Mouse (Mus musculus) stomach, embryonic 15.5 days (tissue): ENCODE measurements at regions not wholly inside any gene's neighbourhood (a gene's known extent, or its start where the extent isn't known, plus 50 kb on each side); places are given as distances from the start of the nearest gene placed in this dataset.
A peak's percentile ranks its signal among the peaks of the same experiment; 100 is the strongest.

Experiments used
- ATAC-seq: fragments of 200-750 bp; cut with Nextera tagmentation; 2 replicates; pipeline ENCODE4 v1.8.0; 2017; ENCODE audit warnings: low read depth, moderate number of reproducible peaks, moderate TSS enrichment; ENCODE audit not compliant: insufficient read depth, low FRiP score
- H3K27ac ChIP-seq: fragments of 300-500 bp; sonication (generic); 2 replicates; pipeline ENCODE4 v1.5.1; 2015; ENCODE audit warnings: mild to moderate bottlenecking, inconsistent platforms
- H3K27me3 ChIP-seq: fragments of 300-500 bp; sonication (generic); replicated peaks from 2 replicates; pipeline ENCODE4 v1.6.1; 2015; ENCODE audit warnings: inconsistent platforms
- H3K36me3 ChIP-seq: fragments of 300-500 bp; sonication (generic); 2 replicates; pipeline ENCODE4 v1.6.1; 2015; ENCODE audit warnings: inconsistent platforms
- H3K4me1 ChIP-seq: fragments of 300-500 bp; sonication (generic); 2 replicates; pipeline ENCODE4 v1.6.1; 2015; ENCODE audit warnings: inconsistent platforms
- H3K4me2 ChIP-seq: fragments of 300-500 bp; sonication (generic); 2 replicates; pipeline ENCODE4 v1.6.1; 2015; ENCODE audit warnings: mild to moderate bottlenecking, inconsistent platforms
- H3K4me3 ChIP-seq: fragments of 300-500 bp; sonication (generic); replicated peaks from 2 replicates; pipeline ENCODE4 v1.5.1; 2015; ENCODE audit warnings: inconsistent platforms
- H3K9ac ChIP-seq: fragments of 300-500 bp; sonication (generic); 2 replicates; pipeline ENCODE4 v1.6.1; 2015; ENCODE audit warnings: inconsistent platforms
- H3K9me3 ChIP-seq: fragments of 300-500 bp; sonication (generic); 2 replicates; pipeline ENCODE4 v1.6.1; 2016; ENCODE audit warnings: inconsistent platforms
- WGBS: fragments of 180-500 bp; shearing (Covaris S2); methylation state at CpG from one replicate; pipeline ENCODE4 v1.1.7; 2015; 5-methylcytosine and 5-hydroxymethylcytosine counted together

DNA sequence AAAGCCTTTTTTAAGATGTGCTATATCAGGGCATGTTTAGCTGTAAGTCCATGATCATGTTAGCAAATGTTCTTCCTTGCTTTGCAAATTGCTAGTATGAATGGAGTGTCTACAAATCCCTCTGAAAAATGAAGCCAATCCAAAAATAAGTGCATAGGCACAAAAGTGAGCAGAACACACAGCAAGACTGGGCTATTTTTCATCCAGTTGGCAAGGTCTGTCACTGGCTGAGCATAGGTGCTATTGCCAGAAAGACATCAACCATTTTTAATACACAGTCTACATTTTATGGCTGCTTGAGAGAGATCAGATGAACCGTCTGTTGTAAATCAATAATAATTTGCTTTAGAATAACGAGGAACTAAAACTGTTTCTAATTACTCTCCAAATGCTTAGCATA lies 227.3 kb upstream of the Jag1 start:
- Histone ChIP-seq H3K27me3 (no peaks in the 10 kb centered on the region), H3K36me3 (no peaks in the 10 kb centered on the region), H3K4me1 (no peaks in the 10 kb centered on the region), H3K27ac (no peak overlapping the region), H3K4me2 (no peak overlapping the region), H3K9me3 (no peaks in the 10 kb centered on the region), H3K9ac (no peak overlapping the region), H3K4me3 (no peak overlapping the region)
- ATAC-seq: no peak
- WGBS: 60% methylated on average over 2 of the region's 2 CpGs

DNA sequence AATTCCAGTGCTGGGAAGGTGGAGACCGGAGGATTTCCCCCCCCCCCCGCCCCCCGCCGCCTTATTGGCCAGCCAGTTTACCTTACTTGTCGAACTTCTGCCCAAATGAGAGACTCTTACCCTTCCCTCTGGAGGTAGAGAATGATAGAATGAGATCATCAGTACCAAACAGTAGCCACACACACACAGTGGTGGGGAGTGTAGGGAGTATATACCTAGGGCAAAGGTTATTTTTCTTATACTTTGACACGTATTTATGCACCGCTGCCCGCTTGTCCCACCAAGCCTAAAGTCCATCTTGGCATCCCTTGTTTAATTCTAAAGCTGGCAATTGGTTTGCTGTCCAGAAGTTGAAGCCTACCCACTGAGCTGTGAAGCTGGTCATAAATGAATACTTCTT lies 213.6 kb upstream of the Jag1 start:
- Histone ChIP-seq H3K4me1 (no peaks in the 10 kb centered on the region), H3K9me3 (no peaks in the 10 kb centered on the region), H3K4me3 (no peak overlapping the region), H3K36me3 (no peaks in the 10 kb centered on the region), H3K9ac (no peak overlapping the region), H3K27me3 (no peaks in the 10 kb centered on the region), H3K4me2 (no peak overlapping the region), H3K27ac (no peak overlapping the region)
- ATAC-seq: no peak
- WGBS: 87% methylated on average over 8 of the region's 8 CpGs

DNA sequence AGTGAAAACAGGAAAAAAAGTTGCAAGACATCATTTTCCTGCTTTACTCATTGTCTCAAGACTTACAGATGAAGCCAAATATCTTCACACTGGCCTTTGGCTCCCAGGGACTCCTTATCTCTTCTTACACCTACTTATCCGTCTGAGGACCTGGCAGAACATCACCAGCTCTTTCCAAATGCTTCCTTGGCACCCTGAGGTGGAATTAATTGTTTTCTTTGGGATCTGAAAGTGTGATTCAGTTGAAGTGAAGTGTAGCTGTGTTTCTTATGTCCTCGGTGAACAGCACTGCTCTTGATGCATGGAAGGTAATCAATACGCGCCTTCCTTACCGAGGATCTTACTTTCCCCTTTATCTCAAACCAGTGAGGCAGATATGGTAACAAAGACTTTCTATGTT lies 207.0 kb upstream of the Jag1 start:
- ATAC-seq: no peak
- H3K36me3 ChIP-seq: no peaks in the 10 kb centered on the region
- H3K4me3 ChIP-seq: no peak overlapping the region
- 69% methylated on average over 5 of the region's 5 CpGs for WGBS
- no peak overlapping the region for H3K4me2 ChIP-seq
- H3K4me1 ChIP-seq: no peaks in the 10 kb centered on the region
- no peak overlapping the region for H3K9ac ChIP-seq
- no peaks in the 10 kb centered on the region for H3K27me3 ChIP-seq
- H3K9me3 ChIP-seq: no peaks in the 10 kb centered on the region
- no peak overlapping the region for H3K27ac ChIP-seq

DNA sequence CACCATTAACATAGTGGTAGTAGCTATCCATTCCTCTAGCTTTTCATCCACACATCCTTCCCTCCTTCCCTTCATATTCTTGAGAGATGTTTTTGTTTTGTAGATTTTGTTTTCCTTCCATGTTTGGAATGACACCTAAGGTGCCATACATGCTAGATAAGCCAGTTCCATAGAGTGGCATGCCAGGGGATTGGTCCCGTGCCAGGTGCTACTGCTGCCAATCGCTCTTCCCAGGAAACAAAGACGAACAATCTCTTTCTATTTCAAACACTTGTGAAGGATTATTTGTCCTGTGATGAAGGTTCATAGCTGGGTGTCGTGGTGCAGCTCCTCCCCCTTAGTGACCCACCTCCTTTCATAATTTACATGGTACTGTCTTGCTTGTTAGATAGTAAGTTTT lies 194.1 kb upstream of the Jag1 start:
- H3K4me1 ChIP-seq: no peaks in the 10 kb centered on the region
- H3K9me3 ChIP-seq: no peaks in the 10 kb centered on the region
- no peak overlapping the region for H3K4me3 ChIP-seq
- H3K9ac ChIP-seq: no peak overlapping the region
- 78% methylated on average over 4 of the region's 4 CpGs for WGBS
- H3K27ac ChIP-seq: no peak overlapping the region
- ATAC-seq: no peak
- no peaks in the 10 kb centered on the region for H3K27me3 ChIP-seq
- no peaks in the 10 kb centered on the region for H3K36me3 ChIP-seq
- no peak overlapping the region for H3K4me2 ChIP-seq

DNA sequence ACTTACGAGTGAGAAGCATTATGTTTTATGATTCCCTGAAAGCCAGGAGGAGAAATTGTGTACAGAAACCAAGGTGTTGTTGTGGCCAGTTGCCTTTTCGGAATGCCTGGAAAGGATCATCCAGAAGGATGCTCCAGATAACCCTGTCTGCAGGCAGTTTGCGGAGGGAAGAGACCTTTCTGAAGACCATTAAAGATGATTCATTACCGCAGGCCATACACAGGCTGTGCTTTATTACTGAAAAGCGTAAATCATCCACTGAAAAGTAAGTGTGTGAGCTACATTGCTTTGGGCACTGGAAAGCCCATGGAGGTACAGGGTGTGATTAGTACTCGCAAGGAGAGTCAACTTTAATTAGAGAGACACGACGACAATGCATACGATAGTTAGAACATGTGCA lies 191.7 kb upstream of the Jag1 start:
- Histone ChIP-seq H3K9ac (no peak overlapping the region), H3K4me3 (no peak overlapping the region), H3K36me3 (no peaks in the 10 kb centered on the region), H3K27me3 (no peaks in the 10 kb centered on the region), H3K4me1 (no peaks in the 10 kb centered on the region), H3K27ac (no peak overlapping the region), H3K4me2 (no peak overlapping the region), H3K9me3 (no peaks in the 10 kb centered on the region)
- WGBS: 70% methylated on average over 9 of the region's 9 CpGs
- ATAC-seq: no peak

DNA sequence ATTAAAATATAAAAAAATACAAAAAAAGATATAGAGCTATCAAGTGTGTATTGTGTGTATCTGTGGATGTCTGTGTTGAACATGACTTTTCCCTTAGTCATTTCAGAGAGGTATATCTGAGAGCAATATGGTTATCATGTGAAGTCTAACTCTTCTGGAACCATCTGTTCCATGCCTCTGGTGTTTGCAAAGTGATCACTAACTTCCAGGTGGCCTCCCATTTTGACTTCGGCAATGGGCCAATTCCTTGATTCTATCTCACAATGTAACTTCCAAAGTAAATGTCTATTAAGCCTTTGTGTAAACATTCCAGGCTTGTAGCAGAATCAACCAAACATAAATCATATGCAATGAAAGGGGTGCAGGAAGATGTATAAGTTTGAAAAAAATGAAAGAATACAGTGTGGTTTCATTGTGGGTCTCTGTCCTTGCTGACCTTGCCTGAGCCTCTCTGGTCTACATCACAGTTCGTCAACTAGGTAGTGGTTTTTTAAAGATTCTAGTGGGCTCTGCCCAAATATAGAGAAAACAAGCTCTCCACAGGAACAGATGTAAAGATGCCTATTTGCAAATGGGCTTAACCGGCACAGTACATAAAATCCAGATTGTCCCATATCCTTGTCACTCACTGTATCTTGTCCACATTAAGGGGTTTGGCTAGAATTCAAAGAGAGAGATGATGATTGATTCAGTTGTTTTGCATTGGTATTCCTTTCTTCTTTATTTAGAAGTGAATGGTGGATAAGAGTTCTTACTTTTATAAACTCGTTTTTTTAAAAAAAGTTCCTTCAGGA lies 185.2 kb upstream of the Jag1 start:
- 28% methylated on average over 4 of the region's 4 CpGs for WGBS

DNA sequence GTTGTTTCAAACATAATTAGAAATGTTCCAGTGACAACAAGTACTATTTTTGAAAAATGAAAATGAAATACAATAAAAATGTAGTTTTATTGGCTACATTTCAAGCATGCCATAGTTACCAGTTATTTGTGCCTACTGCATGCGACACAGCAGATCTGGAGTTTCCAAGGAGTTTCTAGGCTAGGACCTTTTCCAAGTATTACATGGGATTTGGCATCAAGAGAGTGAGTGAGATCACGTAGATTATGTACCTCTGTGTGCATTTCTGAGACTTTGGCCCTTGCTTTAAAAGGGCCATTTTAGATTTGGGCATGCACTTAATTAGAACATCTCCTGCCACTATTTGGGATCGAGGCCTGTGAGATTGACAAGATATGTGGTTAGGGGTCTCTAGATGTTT lies 172.8 kb upstream of the Jag1 start:
- Histone ChIP-seq H3K4me3 (no peak overlapping the region), H3K27me3 (no peaks in the 10 kb centered on the region), H3K4me2 (no peak overlapping the region), H3K4me1 (no peaks in the 10 kb centered on the region), H3K9me3 (no peaks in the 10 kb centered on the region), H3K9ac (no peak overlapping the region), H3K27ac (no peak overlapping the region), H3K36me3 (no peaks in the 10 kb centered on the region)
- ATAC-seq: no peak
- WGBS: 77% methylated on average over 3 of the region's 3 CpGs

More for the DNA sequence above, 185.2 kb upstream of the Jag1 start:
- H3K9me3 ChIP-seq: no peaks in the 10 kb centered on the region
- H3K4me2 ChIP-seq: no peak overlapping the region
- no peaks in the 10 kb centered on the region for H3K27me3 ChIP-seq
- H3K36me3 ChIP-seq: no peaks in the 10 kb centered on the region
- H3K4me3 ChIP-seq: no peak overlapping the region
- no peak for ATAC-seq
- H3K27ac ChIP-seq: no peak overlapping the region
- no peaks in the 10 kb centered on the region for H3K4me1 ChIP-seq
- no peak overlapping the region for H3K9ac ChIP-seq

DNA sequence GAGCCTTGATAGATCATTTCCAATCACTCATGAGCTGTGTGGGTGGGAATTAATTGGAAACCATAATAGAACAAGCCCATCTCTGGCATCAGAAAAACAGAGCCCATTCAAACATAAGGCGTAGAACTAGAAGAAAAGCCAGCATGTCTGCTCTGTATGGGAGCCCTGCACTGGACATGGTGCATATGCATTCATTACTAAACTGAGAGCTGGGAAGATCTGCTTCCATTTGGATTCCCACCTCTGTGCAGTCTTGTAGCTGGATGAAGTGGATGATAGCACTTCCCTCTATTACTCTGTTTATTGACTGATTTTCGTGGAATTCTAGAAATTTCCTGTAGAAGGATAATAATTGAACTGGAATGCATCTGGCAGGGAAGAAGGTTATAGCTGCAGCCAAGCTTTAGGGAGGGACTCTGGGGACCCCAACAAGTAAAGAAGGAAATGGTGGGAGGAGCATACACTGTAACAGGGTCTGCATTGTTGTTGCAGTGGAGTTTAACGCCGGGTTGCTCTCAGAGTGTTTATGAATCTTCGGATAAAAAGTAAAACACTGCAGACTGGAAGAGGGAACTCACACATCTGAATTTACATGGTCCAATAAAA lies 155.2 kb upstream of the Jag1 start:
- 0 out of 2 replicates have a peak, but pooled peaks have one; percentile 27 for ATAC-seq
- no peaks in the 10 kb centered on the region for H3K36me3 ChIP-seq
- H3K27me3 ChIP-seq: no peaks in the 10 kb centered on the region
- H3K27ac ChIP-seq: no peak overlapping the region
- no peak overlapping the region for H3K4me3 ChIP-seq
- no peaks in the 10 kb centered on the region for H3K9me3 ChIP-seq
- 38% methylated on average over 5 of the region's 5 CpGs for WGBS
- H3K9ac ChIP-seq: no peak overlapping the region
- H3K4me1 ChIP-seq: no peaks in the 10 kb centered on the region
- H3K4me2 ChIP-seq: no peak overlapping the region

DNA sequence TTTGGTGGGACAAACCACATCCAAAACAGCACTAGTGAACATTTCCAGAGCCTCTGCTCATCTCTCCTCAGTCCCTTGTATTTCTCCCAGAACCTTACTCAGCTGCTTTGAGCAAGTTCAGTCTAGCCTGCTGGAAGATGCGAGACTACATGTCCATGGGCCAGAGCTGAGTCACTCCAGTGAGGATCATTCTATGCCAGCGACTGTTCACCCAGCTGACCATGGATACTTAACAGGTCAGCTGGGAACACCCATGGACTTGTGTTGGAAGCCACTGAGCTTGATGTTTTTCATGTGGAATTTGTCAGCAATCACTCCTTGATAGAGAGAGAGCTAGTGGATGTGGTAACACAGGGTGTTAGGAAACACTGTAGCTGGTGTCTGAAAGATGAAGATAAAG lies 146.5 kb upstream of the Jag1 start:
- Histone ChIP-seq H3K27me3 (no peaks in the 10 kb centered on the region), H3K27ac (no peak overlapping the region), H3K9me3 (no peaks in the 10 kb centered on the region), H3K4me1 (no peaks in the 10 kb centered on the region), H3K4me2 (no peak overlapping the region), H3K4me3 (no peak overlapping the region), H3K9ac (no peak overlapping the region), H3K36me3 (no peaks in the 10 kb centered on the region)
- ATAC-seq: no peak
- 80% methylated on average over 2 of the region's 2 CpGs for WGBS

DNA sequence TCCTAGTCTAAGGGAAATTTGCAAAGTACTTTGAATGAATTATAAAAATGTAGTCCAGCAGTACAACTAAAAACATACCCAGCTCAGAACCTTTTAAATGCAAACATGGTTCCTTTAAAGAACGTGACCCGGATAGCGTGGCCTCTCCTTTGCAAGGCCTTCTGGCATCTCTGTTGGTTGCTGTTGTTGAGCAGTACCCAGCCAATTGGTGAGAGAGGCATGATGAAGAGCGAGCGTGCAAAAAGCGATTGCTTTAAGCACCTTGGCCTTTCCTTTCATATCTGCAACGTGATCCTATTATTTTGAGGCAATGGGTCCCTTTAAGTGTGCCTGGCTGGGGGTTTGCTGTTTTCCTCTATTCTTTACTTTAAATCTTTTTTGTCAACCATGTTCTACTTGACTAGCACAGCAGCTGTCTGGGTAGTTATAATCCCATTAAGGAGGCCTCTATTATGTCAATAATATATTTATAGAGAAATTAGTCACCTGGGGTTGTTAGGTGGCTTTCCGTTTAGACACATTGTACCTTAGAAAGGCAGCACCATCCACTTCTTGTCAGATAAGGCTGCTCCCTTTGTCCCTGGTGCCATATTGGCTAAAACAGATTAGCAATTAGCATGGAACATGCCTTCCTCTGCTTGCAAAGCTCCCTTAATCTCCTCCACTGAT lies 141.5 kb upstream of the Jag1 start:
- Histone ChIP-seq H3K9me3 (no peaks in the 10 kb centered on the region), H3K27me3 (no peaks in the 10 kb centered on the region), H3K27ac (no peak overlapping the region), H3K9ac (no peak overlapping the region), H3K4me3 (no peak overlapping the region), H3K4me1 (no peaks in the 10 kb centered on the region), H3K36me3 (no peaks in the 10 kb centered on the region), H3K4me2 (no peak overlapping the region)
- no peak for ATAC-seq
- WGBS: 91% methylated on average over 8 of the region's 8 CpGs

DNA sequence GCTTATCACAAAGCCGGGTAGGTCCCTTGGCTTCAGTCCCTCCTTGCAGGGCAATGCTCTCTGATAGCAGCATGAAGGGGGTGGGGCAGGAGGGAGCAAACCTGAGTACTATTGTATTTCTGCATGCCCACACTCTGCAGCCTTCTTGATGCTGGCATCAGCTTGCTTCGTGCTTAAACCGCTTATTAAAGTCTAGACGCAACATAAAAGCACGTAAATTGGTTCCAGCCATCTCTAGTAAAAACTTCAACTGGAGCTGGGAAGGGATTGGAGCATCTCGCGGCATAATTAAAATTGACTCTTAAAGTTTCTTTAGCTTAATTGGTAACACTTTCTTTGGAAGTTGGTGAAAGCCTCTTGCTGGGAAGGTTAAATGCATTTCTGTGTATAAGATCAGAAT lies 131.5 kb upstream of the Jag1 start:
- Histone ChIP-seq H3K27me3 (no peaks in the 10 kb centered on the region), H3K27ac (no peak overlapping the region), H3K4me2 (no peak overlapping the region), H3K36me3 (no peaks in the 10 kb centered on the region), H3K9ac (no peak overlapping the region), H3K9me3 (no peaks in the 10 kb centered on the region), H3K4me1 (no peaks in the 10 kb centered on the region), H3K4me3 (no peak overlapping the region)
- WGBS: 60% methylated on average over 7 of the region's 7 CpGs
- no peak for ATAC-seq

DNA sequence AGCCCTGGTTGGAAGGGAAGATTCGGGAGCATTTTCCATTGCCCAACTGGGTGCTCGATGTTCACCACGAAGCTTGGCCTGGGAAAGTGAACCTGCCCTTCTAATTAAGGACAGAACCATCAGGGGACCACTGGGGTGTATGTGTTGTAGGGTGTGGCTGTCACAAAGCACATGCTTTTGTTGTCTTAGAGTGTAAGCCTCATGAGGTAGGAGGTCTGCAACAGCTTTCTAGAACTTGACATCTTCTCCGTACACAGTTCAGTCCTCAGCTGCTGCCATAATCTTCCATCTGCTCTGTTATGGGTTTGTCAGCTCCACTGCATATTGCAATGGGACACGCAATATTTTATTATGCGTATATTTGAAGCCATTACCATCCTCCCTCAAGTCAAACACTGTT lies 127.9 kb upstream of the Jag1 start:
- WGBS: 78% methylated on average over 6 of the region's 6 CpGs
- H3K27ac ChIP-seq: no peak overlapping the region
- no peak overlapping the region for H3K4me3 ChIP-seq
- no peak overlapping the region for H3K9ac ChIP-seq
- no peaks in the 10 kb centered on the region for H3K4me1 ChIP-seq
- ATAC-seq: no peak
- no peaks in the 10 kb centered on the region for H3K27me3 ChIP-seq
- H3K36me3 ChIP-seq: no peaks in the 10 kb centered on the region
- H3K4me2 ChIP-seq: no peak overlapping the region
- H3K9me3 ChIP-seq: no peaks in the 10 kb centered on the region
